Mouse (Mus musculus) bone marrow macrophage, adult 2 months (primary cell): ENCODE data around the gene Kcnk3.

Experiments
- CTCF ChIP-seq: IDR thresholded peaks from 2 replicates; pipeline ENCODE4 v1.5.1; 2012; ENCODE audit warnings: low read depth, mild to moderate bottlenecking, low read length, moderate library complexity
- POLR2A ChIP-seq: IDR thresholded peaks from 2 replicates; pipeline ENCODE4 v1.6.1; 2012; ENCODE audit warnings: mild to moderate bottlenecking, low read depth, low read length, borderline replicate concordance

DNA sequence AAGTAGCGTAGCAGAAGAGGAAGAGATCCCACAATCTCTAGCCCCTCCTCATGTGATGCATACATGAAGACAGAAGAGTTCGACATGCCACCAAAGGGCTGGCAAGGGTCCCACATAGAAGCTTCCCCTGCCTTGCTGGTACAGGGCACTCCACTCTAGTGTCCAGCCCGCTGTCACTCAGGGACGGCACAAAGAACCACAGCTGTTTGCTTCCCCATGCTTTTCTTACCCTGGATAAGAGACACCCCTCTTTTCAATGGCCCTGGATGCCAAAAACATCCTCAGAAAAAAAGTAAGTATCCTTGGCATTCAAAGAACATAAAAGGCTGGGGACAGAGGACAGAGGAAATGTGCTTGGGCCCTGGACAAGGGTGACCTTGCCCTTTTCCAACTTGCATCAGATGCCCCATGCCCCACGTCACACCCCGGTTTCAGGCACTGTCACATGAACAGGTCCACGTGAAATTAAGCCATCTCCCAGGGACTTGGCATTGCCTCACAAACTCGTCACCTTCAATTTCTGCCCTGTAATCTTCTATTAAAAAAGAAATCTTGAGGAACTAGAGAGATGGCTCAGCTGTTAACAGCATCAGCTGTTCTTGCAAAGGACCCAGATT, 36.8 kb upstream of the Kcnk3 start:
- TF ChIP-seq POLR2A (no peak), CTCF (no peak)
